Mouse (Mus musculus) adrenal gland, adult 8-10 months (tissue): Measurements from ENCODE around the gene Cdh4. TPM values are rescaled to one million over a fixed set of nuclear protein-coding genes. Genes with fewer than 3 reads are reported as not detected.

Source experiments
- DNase-seq: peaks from one replicate; pipeline ENCODE4 v3.0.0; 2022
- total RNA-seq, 4 experiments: library from RNA; stranded (reverse); gene quantifications; 2 replicates each; pipeline ENCODE4 v1.2.4; 2022

Cdh4 gene
- total RNA-seq, 4 experiments from 2014 or later = 4.6 to 8.2 (median 6.8) TPM

DNA sequence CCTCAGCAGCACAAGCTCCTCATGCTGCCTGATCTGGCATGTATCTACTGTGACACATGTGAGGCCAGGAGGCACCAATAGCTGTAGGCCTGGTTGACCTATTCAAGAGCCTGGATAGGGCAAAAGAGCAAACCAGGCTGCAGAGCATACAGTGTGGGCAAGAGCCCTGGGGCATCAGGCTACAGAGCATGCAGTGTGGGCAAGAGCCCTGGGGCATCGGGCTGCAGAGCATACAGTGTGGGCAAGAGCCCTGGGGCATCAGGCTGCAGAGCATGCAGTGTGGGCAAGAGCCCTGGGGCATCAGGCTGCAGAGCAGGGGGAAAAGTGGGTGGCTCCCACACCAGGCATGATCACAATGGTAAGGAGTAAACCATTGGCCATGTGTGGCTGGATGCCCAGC is 300.2 kb downstream of the Cdh4 start:
- DNase-seq = no peak

DNA sequence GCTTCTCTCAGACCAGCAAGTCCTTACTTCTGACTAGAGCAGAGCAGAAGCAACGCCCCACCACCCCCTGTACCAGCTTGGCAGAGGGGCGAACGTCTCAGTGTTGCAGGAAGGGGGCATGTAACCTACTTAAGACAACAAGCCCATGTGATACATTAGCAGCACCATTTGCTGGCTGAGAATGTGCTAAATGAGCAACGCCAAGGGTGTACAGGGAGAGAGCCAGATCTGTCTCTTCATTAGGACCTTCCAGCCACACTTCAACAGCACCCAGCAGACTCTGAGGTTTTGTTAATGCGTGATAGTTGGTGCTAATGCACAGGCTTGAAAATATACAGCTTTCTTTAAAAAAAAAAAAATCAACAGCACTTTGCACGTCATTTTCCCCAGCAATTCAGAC is 300.6 kb downstream of the Cdh4 start:
- no peak for DNase-seq

DNA sequence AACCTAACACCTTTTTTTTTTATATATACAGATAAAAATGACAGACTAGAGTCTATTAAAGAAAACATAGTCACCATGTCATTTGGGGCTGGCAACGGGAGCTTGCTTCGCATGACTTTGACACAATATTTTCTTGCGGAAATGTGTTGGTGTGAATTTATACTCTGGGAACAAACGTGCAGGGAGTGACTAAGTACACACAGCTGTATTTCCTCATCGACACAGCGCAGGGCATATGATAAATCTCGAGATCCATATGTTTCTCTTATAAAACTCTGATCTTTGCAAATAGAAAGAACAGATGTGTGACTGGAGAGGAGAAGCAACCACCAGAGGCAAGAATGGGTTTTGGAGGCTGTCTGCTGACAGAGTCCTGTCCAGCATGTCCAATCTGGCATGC is 304.3 kb downstream of the Cdh4 start:
- DNase-seq = no peak

DNA sequence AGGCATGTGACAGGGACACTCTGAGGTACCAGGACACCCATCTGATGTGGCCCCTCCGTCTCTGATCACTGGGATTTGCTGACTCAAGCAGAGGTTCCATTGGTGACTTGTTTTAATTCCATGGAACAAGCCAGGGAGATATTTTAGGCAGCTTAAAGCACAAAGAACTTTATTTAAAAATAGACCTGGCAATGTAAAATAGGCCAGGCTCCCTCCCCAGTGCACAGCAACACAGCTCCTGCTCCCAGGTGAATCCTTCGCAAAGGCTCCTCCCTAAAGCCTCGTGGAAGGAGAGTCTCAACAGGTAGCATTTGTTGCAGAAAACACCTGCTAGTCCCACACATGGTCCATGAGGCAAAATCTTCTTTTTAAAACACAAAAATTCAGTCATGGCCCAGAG is 307.2 kb downstream of the Cdh4 start:
- DNase-seq = no peak

DNA sequence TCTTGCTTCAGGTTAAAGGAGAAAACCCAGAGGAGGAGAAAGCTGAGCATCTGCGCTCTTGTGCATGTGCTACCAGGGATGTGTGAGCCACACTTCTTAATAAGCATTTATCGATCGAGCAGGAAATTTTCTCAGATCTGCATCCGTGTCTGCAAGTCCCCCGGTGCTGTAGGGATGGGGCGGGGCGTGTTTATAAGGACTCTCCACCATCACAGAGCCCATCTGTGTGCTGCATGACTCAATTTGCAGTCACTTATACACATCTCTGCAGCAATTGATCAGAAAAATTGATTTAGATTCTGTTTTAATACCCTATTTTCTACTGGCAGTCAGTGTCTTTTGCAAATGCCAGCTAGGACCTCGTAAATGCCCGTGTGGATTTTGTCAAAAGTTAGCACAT is 311.6 kb downstream of the Cdh4 start:
- no peak for DNase-seq

DNA sequence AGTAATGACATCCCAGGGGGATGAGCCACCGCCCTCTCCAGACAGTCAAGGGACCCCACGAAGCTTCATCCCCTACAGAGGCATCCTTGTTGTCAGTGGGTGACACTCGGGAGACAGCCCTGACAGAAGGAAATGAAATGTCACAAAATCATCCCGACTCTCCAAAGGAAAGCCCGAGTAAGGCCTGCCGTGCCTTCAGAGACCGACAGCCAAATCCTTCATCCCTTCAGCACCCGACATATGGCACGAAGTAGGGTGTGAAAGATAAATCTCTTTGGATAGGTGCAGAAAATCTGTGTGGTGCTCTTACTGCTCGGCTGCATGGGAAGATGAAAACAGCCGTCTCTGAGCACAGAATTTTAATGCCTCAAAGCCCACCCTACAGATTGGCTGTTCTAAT is 312.5 kb downstream of the Cdh4 start:
- no peak for DNase-seq

- no peak for DNase-seq
These were observed 319.6 kb downstream of the Cdh4 start for GRCm38 (mm10) chr2:179761718-179762441.

- no peak for DNase-seq
These were observed 320.5 kb downstream of the Cdh4 start for GRCm38 (mm10) chr2:179762521-179763305.

GRCm38 (mm10) chr2:179764460-179764859 is 322.2 kb downstream of the Cdh4 start:
- DNase-seq = no peak

DNA sequence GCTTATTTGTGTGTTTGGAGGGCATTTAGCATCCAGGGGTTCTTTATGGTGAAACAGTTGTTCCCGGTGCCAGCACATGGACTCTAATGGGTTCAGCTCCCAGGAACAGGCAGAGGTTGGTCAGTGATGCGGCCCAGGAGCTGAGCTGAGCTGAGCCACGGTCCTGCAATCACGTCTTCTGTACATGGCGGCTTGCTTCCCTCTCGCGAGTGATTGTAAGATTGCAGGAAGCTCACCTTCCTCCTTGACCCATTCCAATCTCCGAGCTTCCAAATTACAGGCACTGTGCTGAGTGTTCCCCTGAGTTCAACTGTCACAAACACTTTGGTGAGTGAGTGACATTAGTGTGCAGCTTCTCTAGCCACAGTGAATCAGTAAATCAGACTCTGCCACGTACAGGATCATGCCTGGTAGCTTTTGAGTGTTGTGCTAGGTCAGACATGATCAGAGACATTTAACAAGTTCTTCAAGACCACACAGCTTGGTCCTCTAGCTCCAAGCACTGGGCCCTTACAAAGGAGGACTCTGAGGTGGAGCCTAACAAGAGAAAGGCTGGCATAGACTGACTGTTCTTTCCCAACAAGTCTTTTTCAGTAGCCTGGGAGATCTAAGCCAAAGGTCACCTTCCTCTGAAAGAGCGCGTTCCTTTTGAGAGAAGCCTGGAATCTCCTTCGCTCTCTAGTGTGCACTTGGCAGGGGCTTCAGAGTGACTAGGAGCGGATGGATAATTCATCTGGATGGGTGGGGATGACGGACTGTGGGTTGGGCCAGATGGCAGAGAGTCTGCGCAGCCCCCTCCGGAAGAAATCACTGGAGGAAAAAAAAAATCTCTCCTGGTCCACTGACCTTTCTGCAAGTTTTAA is 324.7 kb downstream of the Cdh4 start:
- DNase-seq = no peak

DNA sequence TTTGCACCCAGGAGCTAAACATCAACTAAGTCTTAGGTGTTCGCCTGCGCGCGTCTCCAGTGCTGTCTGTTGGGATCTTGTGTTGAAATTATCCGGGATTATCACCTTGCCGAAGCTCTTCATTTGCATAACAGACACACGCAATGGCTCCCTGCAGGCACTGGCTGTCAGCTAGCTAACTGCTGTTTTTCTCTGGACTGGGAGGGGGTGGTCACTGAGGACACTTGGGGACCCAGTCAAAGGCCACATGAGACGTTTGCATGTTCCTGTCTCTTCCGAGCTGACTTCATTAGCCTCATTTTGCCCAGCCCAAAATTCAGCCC is 325.3 kb downstream of the Cdh4 start:
- DNase-seq = no peak

DNA sequence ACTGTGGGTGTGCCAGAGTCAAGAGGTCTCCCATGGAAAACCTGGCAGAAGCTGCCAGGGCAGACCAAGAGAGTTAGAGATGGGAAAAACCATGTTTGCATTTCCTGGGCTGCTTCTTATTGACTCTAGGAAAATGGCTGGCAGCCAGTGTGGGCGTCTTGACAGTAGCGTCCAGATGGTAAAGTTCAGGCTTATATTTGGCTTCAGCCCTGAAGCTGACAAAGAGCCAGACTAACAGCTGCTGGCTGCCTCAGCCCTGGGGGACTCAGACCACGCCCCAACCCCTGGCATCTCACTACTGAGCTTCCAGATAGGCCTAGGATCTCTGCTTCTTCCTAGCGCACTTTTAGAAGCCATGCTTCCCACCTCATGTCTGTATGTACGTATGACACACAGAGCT is 326.9 kb downstream of the Cdh4 start:
- DNase-seq = no peak

GRCm38 (mm10) chr2:179769943-179770342 is 327.7 kb downstream of the Cdh4 start:
- DNase-seq = no peak

DNA sequence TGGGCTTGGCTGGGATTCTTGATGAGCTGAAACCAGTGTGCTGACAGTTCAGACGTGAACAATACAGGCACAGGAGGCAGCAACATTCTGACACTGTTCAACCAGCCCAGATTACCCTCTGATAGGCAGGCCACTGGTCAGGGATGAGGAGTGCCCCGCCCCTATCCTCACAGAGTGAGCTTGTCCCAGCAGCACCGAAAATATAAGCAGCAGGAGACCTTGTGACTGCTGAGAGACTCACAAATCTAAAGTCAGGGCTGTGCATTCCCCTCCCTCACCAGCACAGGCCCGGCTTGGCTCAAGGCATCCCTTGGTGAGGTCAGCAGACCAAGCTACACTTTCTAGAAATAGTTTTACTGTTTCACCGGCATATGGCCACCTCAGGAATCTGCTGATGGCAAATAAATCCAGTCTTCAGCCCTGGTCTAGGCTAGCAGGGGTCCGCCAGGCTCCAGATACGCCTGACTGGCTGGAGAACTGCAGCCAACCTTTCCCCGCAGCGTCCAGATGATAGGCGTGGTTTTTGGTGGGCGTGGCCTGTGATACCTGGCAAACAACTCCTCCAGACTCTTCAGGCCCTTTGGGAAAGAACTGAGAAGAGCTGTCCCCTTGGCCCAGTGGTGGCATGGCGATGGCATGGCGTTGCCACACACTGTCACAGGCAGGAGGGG is 332.3 kb downstream of the Cdh4 start:
- DNase-seq = no peak

GRCm38 (mm10) chr2:179775999-179776705 is 333.9 kb downstream of the Cdh4 start:
- no peak for DNase-seq

DNA sequence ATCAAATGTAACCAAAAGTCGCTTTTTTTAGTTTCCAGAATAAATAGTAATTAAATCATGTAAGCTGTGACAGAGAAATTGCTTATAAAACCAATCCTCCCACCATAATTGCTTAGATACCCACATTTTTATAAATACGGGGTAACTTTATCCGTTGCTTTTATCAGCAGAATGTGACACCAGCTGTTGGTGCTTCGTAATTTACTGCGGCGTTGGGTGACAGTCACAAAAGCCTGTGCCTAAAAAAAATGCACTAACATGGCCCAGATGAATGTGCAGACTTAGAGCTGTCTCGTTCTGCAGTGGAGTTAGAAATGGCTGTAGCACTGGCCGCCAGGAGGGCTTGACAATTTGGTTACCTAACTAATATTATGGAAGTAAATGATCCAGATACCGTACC is 337.0 kb downstream of the Cdh4 start:
- DNase-seq = no peak

DNA sequence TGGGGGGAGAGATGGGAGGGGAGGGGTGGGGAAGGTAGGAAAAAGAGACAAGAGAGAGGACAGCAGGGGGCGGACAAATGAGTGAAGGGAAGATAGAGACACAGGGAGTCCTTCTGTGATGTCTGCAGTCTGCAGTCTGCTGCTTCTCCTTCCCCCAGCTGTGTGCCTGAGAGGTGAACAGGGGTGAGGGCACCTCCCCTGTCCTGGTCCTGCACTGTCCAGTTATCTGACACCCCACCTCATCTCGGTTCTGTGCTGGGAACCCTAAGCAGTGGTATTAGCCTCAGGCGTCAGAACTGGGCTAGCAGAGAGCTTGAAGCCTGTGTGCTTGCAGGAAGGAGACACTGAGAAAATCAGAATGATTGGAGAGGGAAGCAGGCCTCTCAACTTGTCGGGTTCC is 338.7 kb downstream of the Cdh4 start:
- DNase-seq = no peak

DNA sequence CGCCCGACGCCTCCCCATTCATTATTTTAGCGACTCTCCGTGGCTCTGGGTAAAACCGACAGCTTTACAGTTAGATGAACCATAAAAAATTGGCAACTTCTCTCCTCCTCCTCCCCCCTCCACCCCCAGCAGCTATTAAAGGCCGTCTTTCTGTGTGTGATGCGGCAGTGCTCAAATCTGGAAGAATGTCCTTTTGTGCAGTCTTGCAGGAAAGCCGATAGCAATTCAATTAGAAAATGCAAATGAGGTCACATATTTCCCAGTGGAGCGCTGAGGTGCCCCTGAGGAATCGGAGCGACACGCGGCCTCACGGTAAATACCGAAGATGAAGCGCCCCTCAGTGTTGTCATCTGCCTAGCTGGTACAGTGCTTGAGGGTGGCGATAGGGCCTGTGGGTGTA is 345.0 kb downstream of the Cdh4 start:
- no peak for DNase-seq

GRCm38 (mm10) chr2:179787797-179788196 is 345.6 kb downstream of the Cdh4 start:
- DNase-seq = no peak

DNA sequence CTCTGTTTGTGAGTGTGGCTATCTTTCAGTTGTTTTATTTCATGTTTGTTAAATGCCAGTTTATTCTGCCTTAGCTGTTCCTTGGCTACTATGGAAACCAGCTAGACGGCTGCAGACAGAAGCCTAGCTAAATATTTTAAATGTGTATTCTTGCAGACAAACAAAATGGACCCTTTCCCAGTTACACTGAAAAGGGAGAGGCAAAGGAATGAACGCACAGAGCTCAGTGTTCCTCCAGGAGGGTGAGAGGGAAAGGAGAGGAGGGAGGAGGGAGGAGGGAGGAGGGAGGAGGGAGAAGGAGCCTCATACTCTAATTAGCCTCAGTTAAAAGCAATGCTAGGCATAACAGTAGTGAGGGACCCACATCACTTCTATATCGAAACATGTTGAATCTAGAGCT is 348.5 kb downstream of the Cdh4 start:
- no peak for DNase-seq

- DNase-seq = no peak
These were observed 350.3 kb downstream of the Cdh4 start for GRCm38 (mm10) chr2:179792426-179793133.
